Mouse (Mus musculus): ENCODE measurements around the gene Pitpna. TPM values are rescaled to one million over a fixed set of nuclear protein-coding genes. Genes with fewer than 3 reads are reported as not detected.

Pitpna gene
- 54.4 and 56.7 TPM in 2 replicates for polyA plus RNA-seq (2015; fragmentation: Nextera tagmentation; extraction: Ambion mirVana)

GRCm38 (mm10) chr11:75587493-75588284, at the start of gene Pitpna:
TSS of gene Pitpna (plus strand) at chr11:75588097.
- H3K27ac ChIP-seq (replicated peaks): peak within 1 kb of the TSS; percentile 83
- H3K36me3 ChIP-seq: peaks cover 21% of the 10 kb centered on the region
- peak within 1 kb of the TSS; percentile 94 for H3K9ac ChIP-seq
- peak; percentile 92 for ATAC-seq (ENCODE audit: extremely low read depth, insufficient number of reproducible peaks, low FRiP score, low TSS enrichment)
- H3K4me3 ChIP-seq: peak within 1 kb of the TSS; percentile 84
- H3K9me3 ChIP-seq: no peaks in the 10 kb centered on the region
- peaks cover 24% of the 10 kb centered on the region for H3K4me1 ChIP-seq
- WGBS: 5% methylated on average over 49 of the region's 49 CpGs
- peak within 1 kb of the TSS; percentile 79 for H3K4me2 ChIP-seq
- H3K27me3 ChIP-seq (replicated peaks): no peaks in the 10 kb centered on the region

DNA sequence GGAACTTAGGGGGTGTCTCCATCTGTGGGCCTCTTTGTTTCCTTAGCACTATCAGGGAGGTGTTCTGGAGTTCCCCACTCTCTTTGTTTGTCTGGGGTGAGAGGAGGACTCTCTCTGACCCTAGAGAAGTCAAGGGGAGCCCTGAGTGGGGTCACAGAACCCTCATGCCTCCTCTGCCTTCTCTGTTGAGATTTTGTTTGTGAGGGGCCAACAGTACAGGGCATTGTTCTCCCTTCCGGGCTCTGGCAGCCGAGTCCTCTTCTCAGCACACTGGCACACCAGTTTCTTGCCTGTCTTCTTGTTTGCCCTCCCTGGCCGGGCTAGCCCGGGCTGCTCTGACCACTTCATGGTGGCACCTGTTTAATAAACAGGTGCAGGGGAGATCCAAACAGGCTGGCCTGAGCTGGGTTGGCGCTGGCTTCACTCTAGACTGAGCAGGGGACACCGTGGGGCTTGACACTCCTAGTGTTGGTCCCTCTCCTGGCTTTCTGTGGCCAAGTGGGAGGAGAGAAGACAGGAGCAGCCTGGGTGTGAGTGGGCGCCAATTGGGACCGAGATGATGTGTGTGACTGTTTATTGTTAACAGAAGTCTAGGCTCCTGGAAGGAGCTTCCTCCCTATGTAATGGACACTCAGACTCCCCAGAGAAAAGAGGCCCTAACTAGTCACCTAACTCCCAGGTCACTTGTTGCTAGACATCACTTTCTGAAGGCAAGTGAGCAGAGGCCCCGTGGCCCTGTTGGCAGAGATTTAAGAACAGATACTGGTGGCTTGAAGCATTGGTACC, 49.5 kb upstream of the Pitpna start:
- peaks cover 45% of the 10 kb centered on the region for H3K4me1 ChIP-seq
- ATAC-seq (ENCODE audit: extremely low read depth, insufficient number of reproducible peaks, low FRiP score, low TSS enrichment): no peak

GRCm38 (mm10) chr11:75538970-75539299, 49.0 kb upstream of the Pitpna start:
- H3K36me3 ChIP-seq: no peaks in the 10 kb centered on the region
- peaks cover 45% of the 10 kb centered on the region for H3K4me1 ChIP-seq
- no peak overlapping the region for H3K4me3 ChIP-seq
- H3K27me3 ChIP-seq (replicated peaks): no peaks in the 10 kb centered on the region
- 76% methylated on average over 13 of the region's 13 CpGs for WGBS
- H3K27ac ChIP-seq (replicated peaks): no peak overlapping the region
- ATAC-seq (ENCODE audit: extremely low read depth, insufficient number of reproducible peaks, low FRiP score, low TSS enrichment): no peak
- H3K9me3 ChIP-seq: no peaks in the 10 kb centered on the region
- H3K4me2 ChIP-seq: no peak overlapping the region
- H3K9ac ChIP-seq: no peak overlapping the region

More for the DNA sequence above, 49.5 kb upstream of the Pitpna start:
- no peaks in the 10 kb centered on the region for H3K36me3 ChIP-seq
- H3K27ac ChIP-seq (replicated peaks): peak overlapping the region; percentile 26; the same call in 1 of the 2 replicates
- 68% methylated on average over 9 of the region's 9 CpGs for WGBS
- H3K27me3 ChIP-seq (replicated peaks): 0 out of 2 replicates have a peak, but pooled peaks cover under 1% of the 10 kb centered on the region
- no peak overlapping the region for H3K4me2 ChIP-seq
- no peak overlapping the region for H3K4me3 ChIP-seq
- H3K9ac ChIP-seq: peak overlapping the region; percentile 2; the same call in 1 of the 2 replicates
- no peaks in the 10 kb centered on the region for H3K9me3 ChIP-seq

GRCm38 (mm10) chr11:75540209-75540608, 47.7 kb upstream of the Pitpna start:
- H3K4me1 ChIP-seq: peaks cover 36% of the 10 kb centered on the region
- H3K9me3 ChIP-seq: no peaks in the 10 kb centered on the region
- no peak for ATAC-seq (ENCODE audit: extremely low read depth, insufficient number of reproducible peaks, low FRiP score, low TSS enrichment)
- no peak overlapping the region for H3K4me3 ChIP-seq
- WGBS: 82% methylated on average over 8 of the region's 8 CpGs
- no peak overlapping the region for H3K9ac ChIP-seq
- H3K36me3 ChIP-seq: no peaks in the 10 kb centered on the region
- no peak overlapping the region for H3K4me2 ChIP-seq
- no peak overlapping the region for H3K27ac ChIP-seq (replicated peaks)
- no peaks in the 10 kb centered on the region for H3K27me3 ChIP-seq (replicated peaks)

GRCm38 (mm10) chr11:75540710-75541581, 47.0 kb upstream of the Pitpna start:
- no peak for ATAC-seq (ENCODE audit: extremely low read depth, insufficient number of reproducible peaks, low FRiP score, low TSS enrichment)
- peaks cover 38% of the 10 kb centered on the region for H3K4me1 ChIP-seq
- WGBS: 61% methylated on average over 19 of the region's 19 CpGs
- H3K4me2 ChIP-seq: no peak overlapping the region
- peak overlapping the region; percentile 48; the same call in 1 of the 2 replicates for H3K27ac ChIP-seq (replicated peaks)
- H3K4me3 ChIP-seq: no peak overlapping the region
- no peaks in the 10 kb centered on the region for H3K36me3 ChIP-seq
- no peak overlapping the region for H3K9ac ChIP-seq
- no peaks in the 10 kb centered on the region for H3K9me3 ChIP-seq
- H3K27me3 ChIP-seq (replicated peaks): no peaks in the 10 kb centered on the region

GRCm38 (mm10) chr11:75544713-75545112, 43.2 kb upstream of the Pitpna start:
- H3K27ac ChIP-seq (replicated peaks): no peak overlapping the region
- H3K9me3 ChIP-seq: no peaks in the 10 kb centered on the region
- H3K4me2 ChIP-seq: no peak overlapping the region
- H3K36me3 ChIP-seq: no peaks in the 10 kb centered on the region
- ATAC-seq (ENCODE audit: extremely low read depth, insufficient number of reproducible peaks, low FRiP score, low TSS enrichment): no peak
- H3K9ac ChIP-seq: no peak overlapping the region
- H3K4me1 ChIP-seq: peaks cover 31% of the 10 kb centered on the region
- no peak overlapping the region for H3K4me3 ChIP-seq
- 83% methylated on average over 9 of the region's 9 CpGs for WGBS
- no peaks in the 10 kb centered on the region for H3K27me3 ChIP-seq (replicated peaks)

DNA sequence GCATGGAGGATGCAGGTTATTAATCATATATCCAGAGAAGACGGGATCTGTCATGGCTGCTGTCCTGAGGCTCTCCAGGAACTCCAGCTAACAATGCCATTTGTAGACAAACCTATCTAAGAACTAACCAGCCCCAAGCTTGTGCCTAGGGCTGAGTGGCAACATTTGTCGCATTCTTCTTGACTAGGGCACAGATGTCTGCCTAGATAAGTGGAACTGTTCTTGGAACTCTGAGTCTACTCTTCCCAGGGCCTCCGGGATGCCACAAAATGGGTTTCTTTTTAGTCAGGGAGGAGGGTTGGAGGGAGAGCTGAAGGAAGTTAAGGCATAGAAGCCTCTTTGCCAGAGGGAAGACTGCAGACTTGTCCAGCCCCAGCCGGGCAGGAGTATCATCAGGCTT, 41.8 kb upstream of the Pitpna start:
- no peaks in the 10 kb centered on the region for H3K27me3 ChIP-seq (replicated peaks)
- no peak overlapping the region for H3K9ac ChIP-seq
- WGBS: 65% methylated on average over 4 of the region's 4 CpGs
- no peak overlapping the region for H3K4me2 ChIP-seq
- no peak overlapping the region for H3K4me3 ChIP-seq
- no peaks in the 10 kb centered on the region for H3K36me3 ChIP-seq
- H3K27ac ChIP-seq (replicated peaks): no peak overlapping the region
- peaks cover 34% of the 10 kb centered on the region for H3K4me1 ChIP-seq
- no peak for ATAC-seq (ENCODE audit: extremely low read depth, insufficient number of reproducible peaks, low FRiP score, low TSS enrichment)
- H3K9me3 ChIP-seq: no peaks in the 10 kb centered on the region

- WGBS: 29% methylated on average over 5 of the region's 5 CpGs
Observed at GRCm38 (mm10) chr11:75549658-75550111, 38.2 kb upstream of the Pitpna start.

DNA sequence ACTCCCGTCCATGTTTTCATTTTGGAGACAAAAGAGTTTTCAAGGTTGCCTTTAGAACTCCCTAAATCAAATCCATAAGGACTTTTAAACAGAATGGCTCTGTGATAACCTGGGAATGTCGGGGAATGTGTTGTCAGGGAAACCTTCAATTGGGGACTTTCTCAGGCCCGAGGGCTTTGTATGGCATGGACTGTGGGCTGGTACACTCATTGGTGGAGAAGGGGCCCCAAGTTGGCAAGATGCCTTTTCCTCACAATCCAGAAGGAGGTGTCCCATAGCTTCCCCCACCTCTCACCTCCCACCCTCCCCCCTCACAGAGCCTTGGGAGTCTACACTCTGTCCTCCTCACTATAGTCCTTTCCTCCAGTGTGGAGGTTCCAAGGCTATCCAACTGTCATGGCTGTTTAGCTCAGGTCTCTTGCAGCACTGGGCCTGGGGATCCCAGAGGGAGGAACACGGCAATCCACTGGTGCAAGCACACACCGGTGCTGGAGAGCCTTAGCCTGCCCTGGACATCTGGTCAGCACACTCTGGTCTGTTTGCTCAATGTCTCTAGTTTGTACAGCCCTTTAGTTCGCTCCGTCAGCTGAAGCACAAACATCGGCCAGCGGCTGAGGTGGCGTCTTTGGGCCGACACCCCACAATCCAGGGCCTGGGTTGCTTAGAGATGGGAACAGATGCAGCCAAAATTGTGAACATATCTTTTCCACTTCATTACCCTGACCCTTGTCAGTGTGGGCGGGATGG, 37.5 kb upstream of the Pitpna start:
- 75% methylated on average over 12 of the region's 12 CpGs for WGBS
- Histone ChIP-seq H3K4me1 (peaks cover 48% of the 10 kb centered on the region), H3K27me3 (replicated peaks) (no peaks in the 10 kb centered on the region), H3K9me3 (no peaks in the 10 kb centered on the region), H3K36me3 (no peaks in the 10 kb centered on the region), H3K9ac (0 out of 2 replicates have a peak overlapping the region, but pooled peaks have one; percentile 11), H3K4me3 (no peak overlapping the region), H3K4me2 (no peak overlapping the region), H3K27ac (replicated peaks) (no peak overlapping the region)
- no peak for ATAC-seq (ENCODE audit: extremely low read depth, insufficient number of reproducible peaks, low FRiP score, low TSS enrichment)

More at GRCm38 (mm10) chr11:75549658-75550111, 38.2 kb upstream of the Pitpna start:
- Histone ChIP-seq H3K9ac (peak overlapping the region; percentile 11; the same call in 1 of the 2 replicates), H3K4me3 (no peak overlapping the region), H3K36me3 (no peaks in the 10 kb centered on the region), H3K27me3 (replicated peaks) (no peaks in the 10 kb centered on the region), H3K4me2 (no peak overlapping the region), H3K27ac (replicated peaks) (peak overlapping the region; percentile 24), H3K4me1 (peaks cover 51% of the 10 kb centered on the region), H3K9me3 (no peaks in the 10 kb centered on the region)
- no peak for ATAC-seq (ENCODE audit: extremely low read depth, insufficient number of reproducible peaks, low FRiP score, low TSS enrichment)

GRCm38 (mm10) chr11:75551321-75551720, 36.6 kb upstream of the Pitpna start:
- Histone ChIP-seq H3K4me3 (no peak overlapping the region), H3K27ac (replicated peaks) (no peak overlapping the region), H3K9me3 (no peaks in the 10 kb centered on the region), H3K27me3 (replicated peaks) (no peaks in the 10 kb centered on the region), H3K4me1 (peaks cover 41% of the 10 kb centered on the region), H3K9ac (no peak overlapping the region), H3K4me2 (no peak overlapping the region), H3K36me3 (no peaks in the 10 kb centered on the region)
- WGBS: 85% methylated on average over 5 of the region's 5 CpGs
- no peak for ATAC-seq (ENCODE audit: extremely low read depth, insufficient number of reproducible peaks, low FRiP score, low TSS enrichment)
